Mouse (Mus musculus): Measurements from ENCODE around the gene Heatr5b. TPM values are rescaled to one million over a fixed set of nuclear protein-coding genes. Genes with fewer than 3 reads are reported as not detected.

The Heatr5b gene
- polyA plus RNA-seq, 1 experiment from 2014 or later = 14.2 TPM

DNA sequence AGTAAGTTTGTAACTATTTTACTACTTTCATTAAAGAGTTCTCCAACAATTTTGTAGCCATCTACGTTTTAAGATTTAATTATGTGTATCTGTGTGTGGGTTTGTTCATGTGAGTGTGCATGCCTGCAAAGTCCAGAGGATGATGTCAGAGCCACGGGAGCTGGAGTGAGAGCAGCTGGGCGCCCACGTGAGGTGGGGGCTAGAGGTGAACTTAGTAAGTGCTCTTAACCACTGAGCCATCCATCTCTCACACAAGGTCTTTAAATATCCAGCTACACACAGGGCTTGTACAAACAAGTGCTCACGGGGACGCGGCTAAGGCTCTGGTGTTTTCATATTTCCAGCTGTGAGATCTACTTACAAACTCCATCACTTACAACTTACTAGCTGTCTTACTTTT is 69.1 kb downstream of the Heatr5b start:
- Histone ChIP-seq H3K4me3 (ENCODE audit: low read depth, low read length) (no peak overlapping the region), H3K4me1 (ENCODE audit: control insufficient read depth, insufficient read depth, low read length) (no peaks in the 10 kb centered on the region), H3K9ac (replicated peaks; ENCODE audit: low read length) (no peak overlapping the region), H3K36me3 (replicated peaks; ENCODE audit: control insufficient read depth, insufficient read depth, low read depth, low read length) (no peaks in the 10 kb centered on the region), H3K9me3 (replicated peaks; ENCODE audit: control insufficient read depth, low read length) (no peaks in the 10 kb centered on the region), H3K4me2 (ENCODE audit: low read depth, low read length) (no peak overlapping the region), H3K27ac (replicated peaks; ENCODE audit: low read depth, low read length) (no peak overlapping the region), H3K27me3 (ENCODE audit: control insufficient read depth, insufficient read depth, low read length) (no peaks in the 10 kb centered on the region)
- WGBS = 85% methylated on average over 7 of the region's 7 CpGs
- no peak for ATAC-seq (replicated peaks; ENCODE audit: insufficient number of reproducible peaks, low FRiP score, low TSS enrichment, low read depth)
- DNase-seq (ENCODE audit: low spot score) = no peak

DNA sequence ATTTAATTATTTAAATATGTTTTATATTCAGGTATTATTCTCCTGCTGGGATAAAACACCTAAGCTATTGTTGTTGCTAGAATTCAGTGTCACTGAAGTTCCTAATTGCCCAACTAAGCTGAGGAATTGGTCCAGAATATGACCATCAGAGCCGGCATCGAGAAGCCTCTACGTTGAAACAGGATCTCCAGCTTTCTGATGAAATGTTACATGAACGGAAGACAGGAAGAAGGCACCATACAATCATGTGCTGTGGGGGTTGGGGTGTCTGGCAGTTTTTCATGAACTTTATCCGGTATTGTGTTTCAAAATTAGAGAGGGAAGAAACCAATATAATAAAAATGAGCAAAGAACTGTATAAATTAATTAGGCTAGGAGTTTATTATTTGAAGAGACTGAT is 71.9 kb downstream of the Heatr5b start:
- no peak overlapping the region for H3K4me2 ChIP-seq (ENCODE audit: low read depth, low read length)
- no peaks in the 10 kb centered on the region for H3K36me3 ChIP-seq (replicated peaks; ENCODE audit: control insufficient read depth, insufficient read depth, low read depth, low read length)
- no peaks in the 10 kb centered on the region for H3K27me3 ChIP-seq (ENCODE audit: control insufficient read depth, insufficient read depth, low read length)
- ATAC-seq (replicated peaks; ENCODE audit: insufficient number of reproducible peaks, low FRiP score, low TSS enrichment, low read depth) = no peak
- 88% methylated on average over 5 of the region's 5 CpGs for WGBS
- H3K9me3 ChIP-seq (replicated peaks; ENCODE audit: control insufficient read depth, low read length) = no peaks in the 10 kb centered on the region
- H3K4me3 ChIP-seq (ENCODE audit: low read depth, low read length) = no peak overlapping the region
- DNase-seq (ENCODE audit: low spot score) = no peak
- H3K4me1 ChIP-seq (ENCODE audit: control insufficient read depth, insufficient read depth, low read length) = no peaks in the 10 kb centered on the region
- no peak overlapping the region for H3K27ac ChIP-seq (replicated peaks; ENCODE audit: low read depth, low read length)
- no peak overlapping the region for H3K9ac ChIP-seq (replicated peaks; ENCODE audit: low read length)

DNA sequence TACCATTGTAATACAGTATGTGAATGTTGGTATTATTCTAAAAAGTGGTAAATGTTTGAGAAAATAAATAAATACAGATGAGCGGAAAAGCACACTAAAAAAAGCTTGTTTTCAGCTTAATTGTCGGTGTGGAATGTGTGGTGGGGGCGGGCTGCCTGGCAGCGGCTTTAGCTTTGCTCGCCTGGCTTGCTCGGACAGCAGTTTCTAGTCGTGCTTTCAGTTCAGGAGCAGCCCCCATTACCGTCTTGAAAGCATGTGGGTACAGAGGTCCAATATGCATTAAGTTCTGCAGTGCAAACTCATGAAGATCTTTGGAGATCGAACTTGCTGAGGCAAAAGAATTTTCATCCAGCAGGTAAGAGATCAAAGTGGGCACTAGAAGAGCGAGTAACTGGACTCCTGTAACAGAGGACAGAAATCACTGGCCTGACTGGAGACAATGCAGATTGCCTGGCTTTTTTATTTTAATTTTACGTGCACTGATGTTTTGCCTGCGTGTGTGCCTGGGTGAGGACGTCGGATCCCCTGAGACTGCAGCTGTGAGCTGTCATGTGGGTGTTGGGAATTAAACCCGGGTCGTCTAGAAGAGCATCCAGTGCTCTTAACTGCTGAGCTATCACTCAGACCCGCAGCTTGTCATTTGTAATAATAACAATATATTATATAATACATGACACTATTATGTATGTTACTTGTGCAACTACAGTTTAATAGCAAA is 82.1 kb downstream of the Heatr5b start:
- ATAC-seq (replicated peaks; ENCODE audit: insufficient number of reproducible peaks, low FRiP score, low TSS enrichment, low read depth) (no peak), DNase-seq (ENCODE audit: low spot score) (peak; percentile 2)
- WGBS = 61% methylated on average over 17 of the region's 17 CpGs
- Histone ChIP-seq H3K27me3 (ENCODE audit: control insufficient read depth, insufficient read depth, low read length) (no peaks in the 10 kb centered on the region), H3K27ac (replicated peaks; ENCODE audit: low read depth, low read length) (no peak overlapping the region), H3K36me3 (replicated peaks; ENCODE audit: control insufficient read depth, insufficient read depth, low read depth, low read length) (no peaks in the 10 kb centered on the region), H3K4me2 (ENCODE audit: low read depth, low read length) (no peak overlapping the region), H3K9me3 (replicated peaks; ENCODE audit: control insufficient read depth, low read length) (no peaks in the 10 kb centered on the region), H3K4me1 (ENCODE audit: control insufficient read depth, insufficient read depth, low read length) (no peaks in the 10 kb centered on the region), H3K9ac (replicated peaks; ENCODE audit: low read length) (no peak overlapping the region), H3K4me3 (ENCODE audit: low read depth, low read length) (no peak overlapping the region)

DNA sequence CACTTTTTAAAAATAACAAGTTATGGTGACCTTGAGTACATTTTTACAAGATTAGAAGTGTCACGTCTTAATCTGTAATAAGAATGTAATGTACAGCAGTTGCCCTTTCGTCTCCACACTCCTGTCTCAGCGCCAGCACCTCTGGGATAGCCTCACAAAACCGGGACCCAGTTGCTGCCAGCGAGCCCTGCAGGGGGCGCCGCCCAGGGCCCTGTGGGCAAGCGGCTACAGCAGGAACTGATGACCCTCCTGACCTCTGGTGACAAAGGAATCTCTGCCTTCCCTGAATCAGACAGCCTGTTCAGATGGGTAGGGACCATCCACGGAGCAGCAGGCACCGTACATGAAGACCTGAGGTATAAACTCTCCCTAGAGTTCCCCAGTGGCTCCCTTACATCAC is 83.1 kb downstream of the Heatr5b start:
- H3K4me1 ChIP-seq (ENCODE audit: control insufficient read depth, insufficient read depth, low read length) = no peaks in the 10 kb centered on the region
- H3K27me3 ChIP-seq (ENCODE audit: control insufficient read depth, insufficient read depth, low read length) = no peaks in the 10 kb centered on the region
- no peaks in the 10 kb centered on the region for H3K9me3 ChIP-seq (replicated peaks; ENCODE audit: control insufficient read depth, low read length)
- no peak overlapping the region for H3K27ac ChIP-seq (replicated peaks; ENCODE audit: low read depth, low read length)
- DNase-seq (ENCODE audit: low spot score) (no peak), ATAC-seq (replicated peaks; ENCODE audit: insufficient number of reproducible peaks, low FRiP score, low TSS enrichment, low read depth) (no peak)
- H3K9ac ChIP-seq (replicated peaks; ENCODE audit: low read length) = no peak overlapping the region
- H3K4me3 ChIP-seq (ENCODE audit: low read depth, low read length) = no peak overlapping the region
- 40% methylated on average over 10 of the region's 10 CpGs for WGBS
- no peaks in the 10 kb centered on the region for H3K36me3 ChIP-seq (replicated peaks; ENCODE audit: control insufficient read depth, insufficient read depth, low read depth, low read length)
- no peak overlapping the region for H3K4me2 ChIP-seq (ENCODE audit: low read depth, low read length)

DNA sequence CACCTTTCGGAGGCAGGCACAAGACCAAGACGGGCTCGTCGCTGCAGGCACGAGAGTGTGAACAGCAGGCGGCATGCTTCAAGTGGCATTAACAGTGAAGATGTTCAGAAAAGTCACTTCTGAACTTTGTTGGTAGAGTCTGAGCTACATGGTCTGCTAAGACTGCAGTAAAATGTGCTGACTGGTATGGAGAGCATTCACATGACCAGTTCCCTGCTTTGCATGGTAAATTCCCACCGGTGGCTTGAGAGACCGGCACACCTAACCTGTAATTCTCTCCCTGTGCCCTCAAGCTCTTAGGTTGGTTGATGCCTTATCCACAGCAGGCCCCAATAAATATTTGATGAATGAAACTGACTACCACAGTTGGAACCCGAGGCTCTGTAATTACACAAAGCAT is 86.7 kb downstream of the Heatr5b start:
- ATAC-seq (replicated peaks; ENCODE audit: insufficient number of reproducible peaks, low FRiP score, low TSS enrichment, low read depth) (no peak), DNase-seq (ENCODE audit: low spot score) (no peak)
- no peak overlapping the region for H3K27ac ChIP-seq (replicated peaks; ENCODE audit: low read depth, low read length)
- H3K4me1 ChIP-seq (ENCODE audit: control insufficient read depth, insufficient read depth, low read length) = no peaks in the 10 kb centered on the region
- 88% methylated on average over 9 of the region's 9 CpGs for WGBS
- no peaks in the 10 kb centered on the region for H3K27me3 ChIP-seq (ENCODE audit: control insufficient read depth, insufficient read depth, low read length)
- no peak overlapping the region for H3K4me3 ChIP-seq (ENCODE audit: low read depth, low read length)
- no peak overlapping the region for H3K4me2 ChIP-seq (ENCODE audit: low read depth, low read length)
- no peak overlapping the region for H3K9ac ChIP-seq (replicated peaks; ENCODE audit: low read length)
- H3K36me3 ChIP-seq (replicated peaks; ENCODE audit: control insufficient read depth, insufficient read depth, low read depth, low read length) = no peaks in the 10 kb centered on the region
- no peaks in the 10 kb centered on the region for H3K9me3 ChIP-seq (replicated peaks; ENCODE audit: control insufficient read depth, low read length)

DNA sequence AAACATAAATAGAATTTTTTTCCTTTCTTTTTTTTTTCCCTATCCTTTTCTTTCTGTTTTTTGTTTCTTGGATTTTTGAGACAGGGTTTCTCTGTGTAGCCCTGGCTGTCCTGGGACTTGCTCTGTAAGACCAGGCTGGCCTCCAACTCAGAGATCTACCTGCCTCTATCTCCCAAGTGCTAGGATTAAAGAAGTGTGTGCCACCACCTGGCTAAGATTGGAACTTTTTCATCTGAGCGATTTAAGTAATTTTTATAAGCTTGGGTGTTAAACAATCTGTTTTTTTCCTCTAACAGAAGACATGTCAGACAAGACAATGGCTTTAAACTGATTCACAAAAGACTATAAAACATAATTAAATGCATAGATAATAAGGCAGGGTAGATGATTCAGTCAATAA is 96.7 kb downstream of the Heatr5b start:
- no peaks in the 10 kb centered on the region for H3K27me3 ChIP-seq (ENCODE audit: control insufficient read depth, insufficient read depth, low read length)
- DNase-seq (ENCODE audit: low spot score) (no peak), ATAC-seq (replicated peaks; ENCODE audit: insufficient number of reproducible peaks, low FRiP score, low TSS enrichment, low read depth) (no peak)
- H3K9me3 ChIP-seq (replicated peaks; ENCODE audit: control insufficient read depth, low read length) = no peaks in the 10 kb centered on the region
- no peak overlapping the region for H3K4me3 ChIP-seq (ENCODE audit: low read depth, low read length)
- WGBS = 50% methylated on average over 1 of the region's 1 CpGs
- no peak overlapping the region for H3K4me2 ChIP-seq (ENCODE audit: low read depth, low read length)
- no peak overlapping the region for H3K27ac ChIP-seq (replicated peaks; ENCODE audit: low read depth, low read length)
- H3K36me3 ChIP-seq (replicated peaks; ENCODE audit: control insufficient read depth, insufficient read depth, low read depth, low read length) = no peaks in the 10 kb centered on the region
- H3K9ac ChIP-seq (replicated peaks; ENCODE audit: low read length) = no peak overlapping the region
- no peaks in the 10 kb centered on the region; the same call in 1 of the 2 replicates for H3K4me1 ChIP-seq (ENCODE audit: control insufficient read depth, insufficient read depth, low read length)

DNA sequence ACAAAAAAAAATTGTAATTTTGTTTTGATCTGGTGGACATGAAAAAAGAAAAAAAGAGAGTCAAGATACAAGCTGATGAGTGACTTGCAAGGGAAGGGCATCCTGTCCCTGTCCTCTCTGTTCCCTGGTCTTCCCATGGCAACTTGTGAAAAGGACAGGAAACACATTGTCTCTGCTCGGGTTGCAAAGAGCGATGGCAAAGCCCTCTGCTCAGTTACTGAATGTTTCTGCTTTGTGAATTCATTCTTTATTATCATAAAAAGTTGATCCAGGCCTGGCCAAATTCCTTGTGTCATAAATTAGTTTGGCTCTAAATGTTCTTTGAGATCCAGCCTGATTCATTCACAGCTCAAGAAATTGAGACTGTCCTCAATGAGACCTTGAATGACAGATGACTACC is 97.4 kb downstream of the Heatr5b start:
- no peak for DNase-seq (ENCODE audit: low spot score)
- Histone ChIP-seq H3K9me3 (replicated peaks; ENCODE audit: control insufficient read depth, low read length) (no peaks in the 10 kb centered on the region), H3K4me2 (ENCODE audit: low read depth, low read length) (no peak overlapping the region), H3K27ac (replicated peaks; ENCODE audit: low read depth, low read length) (no peak overlapping the region), H3K27me3 (ENCODE audit: control insufficient read depth, insufficient read depth, low read length) (no peaks in the 10 kb centered on the region), H3K9ac (replicated peaks; ENCODE audit: low read length) (no peak overlapping the region), H3K4me3 (ENCODE audit: low read depth, low read length) (no peak overlapping the region), H3K36me3 (replicated peaks; ENCODE audit: control insufficient read depth, insufficient read depth, low read depth, low read length) (no peaks in the 10 kb centered on the region), H3K4me1 (ENCODE audit: control insufficient read depth, insufficient read depth, low read length) (no peaks in the 10 kb centered on the region; the same call in 1 of the 2 replicates)
- WGBS = 31% methylated on average over 2 of the region's 2 CpGs
- ATAC-seq (replicated peaks; ENCODE audit: insufficient number of reproducible peaks, low FRiP score, low TSS enrichment, low read depth) = no peak

DNA sequence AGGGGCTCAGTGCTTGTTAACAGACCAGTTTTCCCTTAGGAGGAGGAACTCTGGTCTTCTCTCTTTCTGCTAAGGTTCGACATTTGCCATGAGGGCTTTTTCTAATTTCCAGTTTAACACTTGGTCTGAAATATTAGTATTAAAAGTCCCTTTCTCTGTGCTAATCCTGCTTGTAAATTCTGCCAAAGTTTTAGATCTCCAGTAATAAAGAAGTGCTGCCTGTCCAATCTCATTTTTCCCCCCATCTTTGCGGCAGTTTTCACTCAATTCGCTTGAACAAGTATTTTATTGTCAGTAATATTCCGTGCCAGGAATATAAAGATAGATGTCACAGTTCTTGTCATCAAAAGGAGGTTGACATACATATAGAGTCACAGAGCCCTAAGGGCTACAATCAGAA is 98.1 kb downstream of the Heatr5b start, which contains the start of gene Strn:
Gene Strn, minus strand, starts transcription at position 101 of the 400 bp plus-strand sequence.
- H3K9ac ChIP-seq (replicated peaks; ENCODE audit: low read length) = peak within 1 kb of the TSS; percentile 94
- DNase-seq (ENCODE audit: low spot score) (peak; percentile 9), ATAC-seq (replicated peaks; ENCODE audit: insufficient number of reproducible peaks, low FRiP score, low TSS enrichment, low read depth) (no peak; the same call in 1 of the 2 replicates)
- peak within 1 kb of the TSS; percentile 87 for H3K4me3 ChIP-seq (ENCODE audit: low read depth, low read length)
- no peaks in the 10 kb centered on the region; the same call in 1 of the 2 replicates for H3K4me1 ChIP-seq (ENCODE audit: control insufficient read depth, insufficient read depth, low read length)
- no peaks in the 10 kb centered on the region for H3K27me3 ChIP-seq (ENCODE audit: control insufficient read depth, insufficient read depth, low read length)
- no peaks in the 10 kb centered on the region for H3K36me3 ChIP-seq (replicated peaks; ENCODE audit: control insufficient read depth, insufficient read depth, low read depth, low read length)
- WGBS = 34% methylated on average over 4 of the region's 4 CpGs
- no peaks in the 10 kb centered on the region for H3K9me3 ChIP-seq (replicated peaks; ENCODE audit: control insufficient read depth, low read length)
- peak within 1 kb of the TSS; percentile 82 for H3K27ac ChIP-seq (replicated peaks; ENCODE audit: low read depth, low read length)
- H3K4me2 ChIP-seq (ENCODE audit: low read depth, low read length) = peak within 1 kb of the TSS; percentile 76
